Mouse (Mus musculus) neural tube, embryonic 12.5 days (tissue): ENCODE results near the gene Mrps9. TPM values are rescaled to one million over a fixed set of nuclear protein-coding genes. Genes with fewer than 3 reads are reported as not detected.

Experiments
- ATAC-seq: fragments of 200-750 bp; cut with Nextera tagmentation; 2 replicates; pipeline ENCODE4 v1.8.0; 2017; ENCODE audit warnings: low read depth, mild to moderate bottlenecking, moderate TSS enrichment, moderate library complexity; ENCODE audit not compliant: low FRiP score
- H3K27ac ChIP-seq: fragments of 300-500 bp; sonication (generic); 2 replicates; pipeline ENCODE4 v1.5.1; 2016
- H3K27me3 ChIP-seq: fragments of 300-500 bp; sonication (generic); replicated peaks from 2 replicates; pipeline ENCODE4 v1.6.1; 2016; ENCODE audit warnings: mild to moderate bottlenecking
- H3K36me3 ChIP-seq: fragments of 300-500 bp; sonication (generic); 2 replicates; pipeline ENCODE4 v1.6.1; 2016; ENCODE audit warnings: mild to moderate bottlenecking
- H3K4me1 ChIP-seq: fragments of 300-500 bp; sonication (generic); 2 replicates; pipeline ENCODE4 v1.6.1; 2016
- H3K4me2 ChIP-seq: fragments of 300-500 bp; sonication (generic); replicated peaks from 2 replicates; pipeline ENCODE4 v1.6.1; 2016; ENCODE audit warnings: mild to moderate bottlenecking
- H3K4me3 ChIP-seq: fragments of 300-500 bp; sonication (generic); 2 replicates; pipeline ENCODE4 v1.5.1; 2016
- H3K9ac ChIP-seq: fragments of 300-500 bp; sonication (generic); 2 replicates; pipeline ENCODE4 v1.6.1; 2016; ENCODE audit warnings: mild to moderate bottlenecking
- H3K9me3 ChIP-seq: fragments of 300-500 bp; sonication (generic); 2 replicates; pipeline ENCODE4 v1.6.1; 2016; ENCODE audit warnings: mild to moderate bottlenecking
- WGBS: fragments of 180-500 bp; shearing (Covaris S2); methylation state at CpG from one replicate; pipeline ENCODE4 v1.1.7; 2016; 5-methylcytosine and 5-hydroxymethylcytosine counted together
- polyA plus RNA-seq: library from polyadenylated mRNA; unstranded; fragments of >200 nt; fragmentation: Nextera tagmentation; extraction: Ambion mirVana; gene quantifications from 2 replicates; pipeline ENCODE4 v1.2.1, GENCODE M21; 2016

Mrps9 gene
- polyA plus RNA-seq, result 40.3 and 41.6 TPM in 2 replicates

GRCm38 (mm10) chr1:42850663-42851397, at the start of gene Mrps9:
Gene Mrps9 (plus strand): TSS chr1:42851233.
- Histone ChIP-seq H3K27me3 (no peaks in the 10 kb centered on the region), H3K27ac (peak within 1 kb of the TSS; percentile 15; the same call in 1 of the 2 replicates), H3K9ac (peak within 1 kb of the TSS; percentile 83), H3K4me3 (peak within 1 kb of the TSS; percentile 95), H3K9me3 (no peaks in the 10 kb centered on the region), H3K4me1 (peaks cover 6% of the 10 kb centered on the region), H3K36me3 (no peaks in the 10 kb centered on the region), H3K4me2 (peak within 1 kb of the TSS; percentile 70)
- under 1% methylated on average over 23 of the region's 23 CpGs for WGBS
- peak; percentile 99 for ATAC-seq

DNA sequence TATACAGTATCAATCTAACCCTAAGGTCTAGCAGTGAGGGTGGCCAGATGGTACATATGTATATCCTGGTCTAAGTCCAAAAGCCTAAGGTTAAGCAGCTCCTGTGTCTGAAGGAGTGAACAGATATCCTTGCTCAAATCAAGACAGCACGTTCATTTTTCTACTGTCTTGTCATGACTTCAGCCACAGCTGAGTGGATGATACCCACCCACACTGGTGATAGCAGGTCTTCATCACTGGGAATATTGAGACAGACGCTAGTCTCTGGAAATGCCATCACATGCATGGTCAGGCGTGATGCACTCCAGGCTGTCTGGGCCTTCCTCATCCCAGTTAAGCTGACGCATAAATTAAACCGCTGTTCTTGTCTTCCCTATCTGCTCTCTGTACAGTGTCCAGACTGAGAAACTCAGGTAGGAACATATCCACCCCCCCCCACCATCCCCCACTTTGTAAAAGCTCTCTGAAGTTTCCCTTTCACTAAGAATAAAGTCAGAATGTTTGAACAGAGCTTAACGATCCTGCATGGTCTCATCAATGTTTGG, 37.7 kb upstream of the Mrps9 start:
- Histone ChIP-seq H3K9me3 (no peaks in the 10 kb centered on the region), H3K4me1 (no peaks in the 10 kb centered on the region), H3K4me2 (no peak overlapping the region), H3K4me3 (no peak overlapping the region), H3K9ac (no peak overlapping the region), H3K27ac (no peak overlapping the region), H3K27me3 (no peaks in the 10 kb centered on the region), H3K36me3 (no peaks in the 10 kb centered on the region)
- no peak for ATAC-seq
- WGBS, result 91% methylated on average over 6 of the region's 6 CpGs

DNA sequence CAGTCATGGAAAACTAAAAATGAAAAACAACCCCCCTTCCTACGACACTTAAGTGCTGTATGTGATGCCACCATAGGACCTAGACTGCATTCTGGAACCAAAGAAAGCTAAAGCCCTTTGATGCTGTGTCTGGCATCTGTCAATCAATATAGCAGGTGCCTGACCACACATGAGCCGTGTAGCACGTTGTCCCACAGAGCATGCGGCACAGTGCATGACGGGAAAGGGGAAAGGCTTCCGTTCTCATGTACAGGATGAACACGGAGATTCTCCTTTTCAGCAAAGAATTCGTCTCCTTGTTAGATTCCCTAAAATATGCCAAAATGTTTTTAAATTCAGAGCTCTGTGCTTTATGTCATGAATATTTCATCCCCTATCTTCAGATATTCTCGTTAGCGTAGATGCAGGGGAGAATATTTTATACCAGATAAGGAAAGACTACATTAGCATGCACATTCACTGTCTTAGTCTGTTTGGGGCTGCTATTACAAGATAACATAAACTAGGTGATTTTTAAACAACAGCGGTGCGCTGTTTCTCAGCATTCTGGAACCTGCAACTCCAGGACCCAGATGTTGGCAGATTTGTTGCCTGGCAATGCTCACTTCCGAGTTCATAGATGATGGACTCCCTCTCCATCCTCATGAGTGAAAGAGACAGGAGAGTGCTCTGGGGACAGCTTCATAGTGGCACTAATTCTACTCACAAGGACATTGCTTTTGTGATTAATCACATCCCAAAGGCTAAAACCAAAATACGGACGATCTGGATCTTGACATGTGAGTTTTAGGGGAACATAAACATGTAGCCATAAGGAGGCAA, 36.0 kb upstream of the Mrps9 start:
- Histone ChIP-seq H3K4me1 (no peaks in the 10 kb centered on the region), H3K9me3 (no peaks in the 10 kb centered on the region), H3K4me3 (no peak overlapping the region), H3K27me3 (no peaks in the 10 kb centered on the region), H3K9ac (no peak overlapping the region), H3K27ac (no peak overlapping the region), H3K36me3 (no peaks in the 10 kb centered on the region), H3K4me2 (no peak overlapping the region)
- no peak for ATAC-seq
- 90% methylated on average over 15 of the region's 15 CpGs for WGBS

DNA sequence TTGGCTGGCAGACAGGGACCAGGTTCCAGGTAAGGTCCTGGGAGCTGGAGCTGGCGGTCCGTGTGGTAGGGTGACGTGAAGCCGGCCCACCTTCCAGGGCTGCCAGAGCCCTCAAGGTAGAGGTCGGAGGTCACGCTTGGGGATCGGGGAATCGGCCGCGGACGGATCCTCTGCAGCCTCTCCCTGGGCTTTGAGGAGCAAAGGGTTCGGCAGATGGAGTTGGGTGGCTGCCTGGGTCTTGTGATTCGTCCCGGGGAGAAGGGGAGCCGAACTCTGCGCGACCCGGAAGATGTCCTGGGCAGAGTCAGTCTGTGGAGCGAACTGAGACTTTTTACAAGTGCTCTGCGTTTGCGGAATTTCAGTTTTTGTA, 350 bp downstream of the Mrps9 start:
- H3K4me2 ChIP-seq, result peak overlapping the region; percentile 70
- peak overlapping the region; percentile 15; the same call in 1 of the 2 replicates for H3K27ac ChIP-seq
- WGBS, result 0% methylated on average over 21 of the region's 21 CpGs
- no peaks in the 10 kb centered on the region for H3K27me3 ChIP-seq
- H3K36me3 ChIP-seq, result no peaks in the 10 kb centered on the region
- H3K9ac ChIP-seq, result peak overlapping the region; percentile 83
- H3K9me3 ChIP-seq, result no peaks in the 10 kb centered on the region
- H3K4me3 ChIP-seq, result peak overlapping the region; percentile 95
- no peak; the same call in 1 of the 2 replicates for ATAC-seq
- H3K4me1 ChIP-seq, result peaks cover 6% of the 10 kb centered on the region

DNA sequence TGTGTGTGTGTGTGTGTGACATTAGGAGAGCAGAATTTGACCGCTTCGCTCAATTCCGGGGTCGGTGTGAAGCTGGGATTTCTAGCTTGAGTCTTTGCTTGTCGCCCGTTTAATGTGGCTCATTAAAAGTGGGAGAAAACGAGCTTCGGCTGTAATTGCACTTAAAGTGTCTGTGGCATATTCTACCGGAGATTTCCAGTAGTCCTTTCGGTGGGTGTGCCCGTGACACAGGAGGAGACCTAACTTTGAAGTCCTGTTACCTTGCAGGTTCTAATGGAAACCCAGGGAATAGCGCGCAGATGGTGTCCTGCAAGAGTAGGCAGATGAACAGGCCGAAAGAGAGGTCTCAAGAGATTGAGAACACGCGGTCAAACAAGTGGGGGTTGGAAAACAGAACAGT, 777 bp downstream of the Mrps9 start:
- ATAC-seq, result no peak; the same call in 1 of the 2 replicates
- H3K4me3 ChIP-seq, result peak overlapping the region; percentile 95
- 3% methylated on average over 16 of the region's 16 CpGs for WGBS
- no peak overlapping the region for H3K27ac ChIP-seq
- peaks cover 6% of the 10 kb centered on the region for H3K4me1 ChIP-seq
- peak overlapping the region; percentile 83 for H3K9ac ChIP-seq
- H3K9me3 ChIP-seq, result no peaks in the 10 kb centered on the region
- no peaks in the 10 kb centered on the region for H3K27me3 ChIP-seq
- H3K36me3 ChIP-seq, result no peaks in the 10 kb centered on the region
- peak overlapping the region; percentile 70 for H3K4me2 ChIP-seq

DNA sequence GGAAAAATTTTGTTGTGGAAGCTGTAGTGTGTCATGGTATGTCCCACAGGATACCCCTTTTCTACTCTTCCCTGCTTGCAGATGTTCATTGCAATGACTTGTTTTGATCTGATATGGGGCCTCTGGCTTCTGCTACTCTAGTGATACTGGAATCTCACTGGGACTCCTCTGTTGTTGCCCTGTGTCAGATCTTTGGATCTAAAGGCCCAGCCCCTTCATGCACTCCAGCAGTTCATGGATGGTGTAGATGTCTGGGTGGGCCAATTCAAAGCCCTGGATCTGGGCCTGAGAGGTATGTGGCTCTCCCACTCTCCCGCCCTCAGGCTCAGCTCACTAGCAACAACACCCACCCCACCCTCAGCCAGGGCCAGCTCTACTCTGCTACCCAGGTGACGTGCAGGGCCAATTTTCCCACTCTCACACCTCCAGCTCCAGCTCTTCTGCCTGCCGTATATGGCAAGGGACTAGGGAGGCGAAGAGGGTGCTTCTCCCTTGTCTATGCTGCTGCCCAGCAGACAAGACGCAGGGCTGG, 13.8 kb downstream of the Mrps9 start:
- ATAC-seq, result 0 out of 2 replicates have a peak, but pooled peaks have one; percentile 21

DNA sequence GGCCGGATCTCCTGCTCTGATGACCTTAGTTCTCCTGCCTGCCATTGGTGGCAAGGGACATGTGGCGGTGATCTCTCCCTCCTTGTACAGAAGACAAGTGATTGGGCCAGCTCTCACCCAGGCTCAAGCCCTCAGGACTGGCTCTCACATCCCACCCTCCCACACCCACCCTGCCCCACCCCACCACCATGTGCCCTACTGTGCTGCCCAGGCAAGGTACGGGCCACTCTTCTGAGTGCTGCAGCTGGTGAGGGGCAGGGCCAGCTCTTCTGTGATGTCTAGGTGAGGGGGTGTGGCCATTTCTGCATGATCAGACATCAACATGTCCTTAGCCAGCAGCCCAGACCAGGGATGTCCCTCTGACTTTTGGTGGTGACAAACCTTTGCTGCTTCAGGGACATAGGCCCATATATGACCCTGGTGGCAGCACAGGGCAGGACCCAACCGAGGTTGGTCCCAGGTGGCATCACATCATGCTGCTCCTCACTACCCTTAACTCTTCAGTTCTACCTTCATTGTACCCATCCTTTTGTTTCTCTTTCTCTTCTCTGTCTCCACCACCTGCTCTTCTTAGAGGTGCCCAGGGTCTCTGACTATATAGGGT, 14.4 kb downstream of the Mrps9 start:
- Histone ChIP-seq H3K4me3 (no peak overlapping the region), H3K27me3 (no peaks in the 10 kb centered on the region), H3K9me3 (no peaks in the 10 kb centered on the region), H3K4me1 (peaks cover 4% of the 10 kb centered on the region; the same call in 1 of the 2 replicates), H3K27ac (no peak overlapping the region), H3K36me3 (peaks cover 20% of the 10 kb centered on the region), H3K4me2 (no peak overlapping the region), H3K9ac (no peak overlapping the region)
- 95% methylated on average over 4 of the region's 4 CpGs for WGBS
- no peak for ATAC-seq

More for the DNA sequence above, 13.8 kb downstream of the Mrps9 start:
- Histone ChIP-seq H3K4me2 (no peak overlapping the region), H3K9me3 (no peaks in the 10 kb centered on the region), H3K27me3 (no peaks in the 10 kb centered on the region), H3K4me1 (no peaks in the 10 kb centered on the region), H3K9ac (no peak overlapping the region), H3K27ac (no peak overlapping the region), H3K4me3 (no peak overlapping the region), H3K36me3 (peaks cover 20% of the 10 kb centered on the region)
- 93% methylated on average over 5 of the region's 5 CpGs for WGBS

- peaks cover 4% of the 10 kb centered on the region; the same call in 1 of the 2 replicates for H3K4me1 ChIP-seq
- 91% methylated on average over 4 of the region's 4 CpGs for WGBS
- H3K4me3 ChIP-seq, result no peak overlapping the region
- no peak overlapping the region for H3K4me2 ChIP-seq
- H3K36me3 ChIP-seq, result peaks cover 20% of the 10 kb centered on the region
- H3K9me3 ChIP-seq, result no peaks in the 10 kb centered on the region
- no peak for ATAC-seq
- no peak overlapping the region for H3K27ac ChIP-seq
- no peak overlapping the region for H3K9ac ChIP-seq
- H3K27me3 ChIP-seq, result no peaks in the 10 kb centered on the region
These were observed 15.0 kb downstream of the Mrps9 start for GRCm38 (mm10) chr1:42865986-42866385.

- WGBS, result 90% methylated on average over 3 of the region's 3 CpGs
- Histone ChIP-seq H3K9ac (no peak overlapping the region), H3K36me3 (peaks cover 20% of the 10 kb centered on the region), H3K4me3 (no peak overlapping the region), H3K27ac (no peak overlapping the region), H3K9me3 (no peaks in the 10 kb centered on the region), H3K27me3 (no peaks in the 10 kb centered on the region), H3K4me2 (no peak overlapping the region), H3K4me1 (peaks cover 4% of the 10 kb centered on the region; the same call in 1 of the 2 replicates)
- no peak for ATAC-seq
These were observed 16.2 kb downstream of the Mrps9 start for GRCm38 (mm10) chr1:42867188-42867587.

- ATAC-seq, result no peak
- Histone ChIP-seq H3K4me1 (peaks cover 21% of the 10 kb centered on the region), H3K4me2 (no peak overlapping the region), H3K27ac (no peak overlapping the region), H3K9ac (no peak overlapping the region), H3K27me3 (no peaks in the 10 kb centered on the region), H3K9me3 (no peaks in the 10 kb centered on the region), H3K4me3 (no peak overlapping the region), H3K36me3 (no peaks in the 10 kb centered on the region)
- 87% methylated on average over 2 of the region's 2 CpGs for WGBS
These were observed 23.1 kb downstream of the Mrps9 start for GRCm38 (mm10) chr1:42874174-42874573.

- Histone ChIP-seq H3K4me2 (no peak overlapping the region), H3K27me3 (no peaks in the 10 kb centered on the region), H3K4me1 (peaks cover 19% of the 10 kb centered on the region), H3K9ac (no peak overlapping the region), H3K4me3 (no peak overlapping the region), H3K36me3 (no peaks in the 10 kb centered on the region), H3K9me3 (no peaks in the 10 kb centered on the region), H3K27ac (no peak overlapping the region)
- 86% methylated on average over 5 of the region's 5 CpGs for WGBS
- ATAC-seq, result no peak
These were observed 24.2 kb downstream of the Mrps9 start for GRCm38 (mm10) chr1:42875271-42875670.
